Mouse (Mus musculus): ENCODE data around the gene Sgcg. TPM values are rescaled to one million over a fixed set of nuclear protein-coding genes. Genes with fewer than 3 reads are reported as not detected.

Sgcg gene
- polyA plus RNA-seq, 1 experiment, result 0.16 TPM

GRCm38 (mm10) chr14:61235846-61236474 is 22.3 kb downstream of the Sgcg start:
- TF ChIP-seq CTCF (IDR thresholded peaks at IDR 0.05; ENCODE audit: extremely low read depth, insufficient read depth, insufficient read length, insufficient replicate concordance) (no peak), POLR2A (IDR thresholded peaks at IDR 0.05; ENCODE audit: low read depth, low read length) (no peak)
- H3K4me3 ChIP-seq (ENCODE audit: extremely low read depth, insufficient read depth, insufficient read length), result no peak overlapping the region
- WGBS, result 75% methylated on average over 5 of the region's 5 CpGs
- DNase-seq (ENCODE audit: low read depth in 1 of 2, low spot score in 2 of 2), result no peak
- H3K36me3 ChIP-seq (ENCODE audit: control insufficient read depth, insufficient read depth, low read length), result no peaks in the 10 kb centered on the region
- no peak overlapping the region for H3K27ac ChIP-seq (ENCODE audit: insufficient read depth, low read length)
- H3K4me1 ChIP-seq (ENCODE audit: control insufficient read depth, insufficient read depth, insufficient read length), result no peaks in the 10 kb centered on the region
- H3K27me3 ChIP-seq (ENCODE audit: control insufficient read depth, insufficient read depth, low read length), result no peaks in the 10 kb centered on the region

- WGBS, result 94% methylated on average over 13 of the region's 13 CpGs
- TF ChIP-seq CTCF (IDR thresholded peaks at IDR 0.05; ENCODE audit: extremely low read depth, insufficient read depth, insufficient read length, insufficient replicate concordance) (no peak), POLR2A (IDR thresholded peaks at IDR 0.05; ENCODE audit: low read depth, low read length) (no peak)
- no peaks in the 10 kb centered on the region for H3K27me3 ChIP-seq (ENCODE audit: control insufficient read depth, insufficient read depth, low read length)
These were observed 26.2 kb downstream of the Sgcg start for GRCm38 (mm10) chr14:61232016-61232568.

GRCm38 (mm10) chr14:61230179-61230578 is 28.1 kb downstream of the Sgcg start:
- TF ChIP-seq POLR2A (IDR thresholded peaks at IDR 0.05; ENCODE audit: low read depth, low read length), result no peak
- TF ChIP-seq CTCF (IDR thresholded peaks at IDR 0.05; ENCODE audit: extremely low read depth, insufficient read depth, insufficient read length, insufficient replicate concordance), result no peak

More at GRCm38 (mm10) chr14:61232016-61232568, 26.2 kb downstream of the Sgcg start:
- DNase-seq (ENCODE audit: low read depth in 1 of 2, low spot score in 2 of 2), result no peak
- Histone ChIP-seq H3K36me3 (ENCODE audit: control insufficient read depth, insufficient read depth, low read length) (no peaks in the 10 kb centered on the region), H3K27ac (ENCODE audit: insufficient read depth, low read length) (no peak overlapping the region), H3K4me1 (ENCODE audit: control insufficient read depth, insufficient read depth, insufficient read length) (no peaks in the 10 kb centered on the region), H3K4me3 (ENCODE audit: extremely low read depth, insufficient read depth, insufficient read length) (no peak overlapping the region)

GRCm38 (mm10) chr14:61229763-61230162 is 28.5 kb downstream of the Sgcg start:
- no peak for DNase-seq (ENCODE audit: low read depth in 1 of 2, low spot score in 2 of 2)
- no peak overlapping the region for H3K27ac ChIP-seq (ENCODE audit: insufficient read depth, low read length)
- no peaks in the 10 kb centered on the region for H3K36me3 ChIP-seq (ENCODE audit: control insufficient read depth, insufficient read depth, low read length)
- no peaks in the 10 kb centered on the region for H3K27me3 ChIP-seq (ENCODE audit: control insufficient read depth, insufficient read depth, low read length)
- WGBS, result 84% methylated on average over 5 of the region's 5 CpGs
- no peaks in the 10 kb centered on the region for H3K4me1 ChIP-seq (ENCODE audit: control insufficient read depth, insufficient read depth, insufficient read length)
- TF ChIP-seq POLR2A (IDR thresholded peaks at IDR 0.05; ENCODE audit: low read depth, low read length) (no peak), CTCF (IDR thresholded peaks at IDR 0.05; ENCODE audit: extremely low read depth, insufficient read depth, insufficient read length, insufficient replicate concordance) (no peak)
- no peak overlapping the region for H3K4me3 ChIP-seq (ENCODE audit: extremely low read depth, insufficient read depth, insufficient read length)

More at GRCm38 (mm10) chr14:61230179-61230578, 28.1 kb downstream of the Sgcg start:
- DNase-seq (ENCODE audit: low read depth in 1 of 2, low spot score in 2 of 2), result no peak
- H3K27me3 ChIP-seq (ENCODE audit: control insufficient read depth, insufficient read depth, low read length), result no peaks in the 10 kb centered on the region
- H3K4me3 ChIP-seq (ENCODE audit: extremely low read depth, insufficient read depth, insufficient read length), result no peak overlapping the region
- no peak overlapping the region for H3K27ac ChIP-seq (ENCODE audit: insufficient read depth, low read length)
- WGBS, result 83% methylated on average over 4 of the region's 4 CpGs
- no peaks in the 10 kb centered on the region for H3K36me3 ChIP-seq (ENCODE audit: control insufficient read depth, insufficient read depth, low read length)
- no peaks in the 10 kb centered on the region for H3K4me1 ChIP-seq (ENCODE audit: control insufficient read depth, insufficient read depth, insufficient read length)

GRCm38 (mm10) chr14:61226151-61226550 is 32.1 kb downstream of the Sgcg start:
- Histone ChIP-seq H3K36me3 (ENCODE audit: control insufficient read depth, insufficient read depth, low read length) (no peaks in the 10 kb centered on the region), H3K27me3 (ENCODE audit: control insufficient read depth, insufficient read depth, low read length) (no peaks in the 10 kb centered on the region), H3K4me1 (ENCODE audit: control insufficient read depth, insufficient read depth, insufficient read length) (no peaks in the 10 kb centered on the region), H3K27ac (ENCODE audit: insufficient read depth, low read length) (no peak overlapping the region), H3K4me3 (ENCODE audit: extremely low read depth, insufficient read depth, insufficient read length) (no peak overlapping the region)
- TF ChIP-seq POLR2A (IDR thresholded peaks at IDR 0.05; ENCODE audit: low read depth, low read length), result no peak
- TF ChIP-seq CTCF (IDR thresholded peaks at IDR 0.05; ENCODE audit: extremely low read depth, insufficient read depth, insufficient read length, insufficient replicate concordance), result no peak
- WGBS, result 47% methylated on average over 1 of the region's 1 CpGs
- DNase-seq (ENCODE audit: low read depth in 1 of 2, low spot score in 2 of 2), result no peak

- no peaks in the 10 kb centered on the region for H3K27me3 ChIP-seq (ENCODE audit: control insufficient read depth, insufficient read depth, low read length)
- H3K27ac ChIP-seq (ENCODE audit: insufficient read depth, low read length), result no peak overlapping the region
- TF ChIP-seq CTCF (IDR thresholded peaks at IDR 0.05; ENCODE audit: extremely low read depth, insufficient read depth, insufficient read length, insufficient replicate concordance) (no peak), POLR2A (IDR thresholded peaks at IDR 0.05; ENCODE audit: low read depth, low read length) (no peak)
- no peaks in the 10 kb centered on the region for H3K4me1 ChIP-seq (ENCODE audit: control insufficient read depth, insufficient read depth, insufficient read length)
- H3K4me3 ChIP-seq (ENCODE audit: extremely low read depth, insufficient read depth, insufficient read length), result no peak overlapping the region
- no peaks in the 10 kb centered on the region for H3K36me3 ChIP-seq (ENCODE audit: control insufficient read depth, insufficient read depth, low read length)
- 83% methylated on average over 5 of the region's 5 CpGs for WGBS
- DNase-seq (ENCODE audit: low read depth in 1 of 2, low spot score in 2 of 2), result no peak
These were observed 33.8 kb downstream of the Sgcg start for GRCm38 (mm10) chr14:61224387-61225077.

Data from spleen, adult 2 months (tissue).